ENCODE assay signal across 8 mouse cellular contexts in the genomic region with DNA sequence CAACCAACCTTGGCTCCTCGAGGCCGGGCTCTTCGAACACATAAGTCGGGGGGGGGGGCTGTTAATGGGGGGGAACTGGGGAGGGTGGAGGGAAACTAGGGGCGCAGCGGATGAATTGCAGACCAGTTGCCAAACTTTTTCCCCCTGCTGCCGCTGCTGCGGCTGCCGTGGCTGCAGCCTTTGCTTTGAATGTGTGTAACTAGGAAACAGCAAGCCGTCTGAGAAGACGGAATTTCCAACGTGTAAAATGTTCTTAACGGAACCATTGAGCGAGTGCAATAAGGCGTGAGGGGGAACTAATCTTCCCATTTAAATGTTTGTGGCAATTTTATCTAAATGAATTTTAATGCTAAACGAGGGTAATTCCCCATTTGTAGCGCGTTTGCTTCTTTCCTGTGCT.
DNase-seq lines count a peak whose midpoint lies in the region; ATAC-seq and TF ChIP-seq lines count a peak whose summit lies in the region.

No protein-coding gene starts in this region.

- peaks cover 56% of the 10 kb centered on the region for H3K4me1 ChIP-seq in megakaryocyte, embryonic 14.5 days
- peaks cover 3% of the 10 kb centered on the region; the same call in 1 of the 2 replicates for H3K4me1 ChIP-seq in embryonic fibroblast, embryonic 13.5 days (ENCODE audit: control insufficient read depth, insufficient read depth, low read length)
- H3K4me1 ChIP-seq in intestine, embryonic 15.5 days (replicated peaks), result peaks cover 9% of the 10 kb centered on the region; the same call in 1 of the 2 replicates

- peak overlapping the region; percentile 93 for H3K4me3 ChIP-seq in megakaryocyte, embryonic 14.5 days (replicated peaks)
- H3K4me3 ChIP-seq in embryonic fibroblast, embryonic 13.5 days (ENCODE audit: insufficient read depth, low read length), result peak overlapping the region; percentile 58
- peak overlapping the region; percentile 43 for H3K4me3 ChIP-seq in intestine, embryonic 15.5 days (replicated peaks)

- TF ChIP-seq POLR2A in embryonic fibroblast, embryonic 13.5 days (IDR thresholded peaks at IDR 0.05; ENCODE audit: low read depth, low read length), result 0 out of 2 replicates have a peak, but pooled peaks have one; percentile 16

- peak; percentile 16 for DNase-seq in CD4-positive, CD25-positive, alpha-beta regulatory T cell, adult 2 months (ENCODE audit: low read depth, low spot score)
- DNase-seq in mesoderm, embryonic 11.5 days (ENCODE audit: low read depth, low spot score), result peak; percentile 80
- no peak for DNase-seq in c-Kit-positive CD71-positive TER-119-positive erythroid progenitor cells, embryonic 14.5 days (ENCODE audit: low spot score)

- no peak for ATAC-seq in CD4-positive, CD25-positive, alpha-beta regulatory T cell, adult 4 months
- ATAC-seq in megakaryocyte, adult 5-6 weeks (ENCODE audit: poor library complexity, severe bottlenecking), result no peak; the same call in 1 of the 2 replicates
- ATAC-seq in intestine, embryonic 15.5 days, result peak; percentile 27

- peaks cover 18% of the 10 kb centered on the region for H3K27me3 ChIP-seq in megakaryocyte, embryonic 14.5 days (replicated peaks)
- 0 out of 2 replicates have a peak, but pooled peaks cover 4% of the 10 kb centered on the region for H3K27me3 ChIP-seq in intestine, embryonic 15.5 days (replicated peaks)

- H3K4me2 ChIP-seq in intestine, embryonic 15.5 days (replicated peaks), result peak overlapping the region; percentile 83

- H3K9me3 ChIP-seq in megakaryocyte, embryonic 14.5 days, result no peaks in the 10 kb centered on the region
- H3K9me3 ChIP-seq in intestine, embryonic 15.5 days, result no peaks in the 10 kb centered on the region

- TF ChIP-seq CTCF in embryonic fibroblast, embryonic 13.5 days (IDR thresholded peaks at IDR 0.05; ENCODE audit: borderline replicate concordance, insufficient read depth, low read length), result no peak

- peak overlapping the region; percentile 54 for H3K9ac ChIP-seq in intestine, embryonic 15.5 days

- H3K36me3 ChIP-seq in megakaryocyte, embryonic 14.5 days (replicated peaks; ENCODE audit: low read length), result peaks cover 31% of the 10 kb centered on the region
- no peaks in the 10 kb centered on the region for H3K36me3 ChIP-seq in intestine, embryonic 15.5 days

- WGBS in intestine, embryonic 15.5 days, result under 1% methylated on average over 18 of the region's 18 CpGs

- peak overlapping the region; percentile 86 for H3K27ac ChIP-seq in embryonic fibroblast, embryonic 13.5 days (ENCODE audit: insufficient read depth, low read length)
- H3K27ac ChIP-seq in intestine, embryonic 15.5 days, result peak overlapping the region; percentile 95

Comparison
In these comparisons a context has a peak if more than half of its experiments do, and no peak if none do; other contexts are left out.
1. H3K4me3 ChIP-seq: peak in every context shown above with its lines; median percentile 93 in megakaryocyte, embryonic 14.5 days; 58 in embryonic fibroblast, embryonic 13.5 days; 43 in intestine, embryonic 15.5 days.